Mouse (Mus musculus): ENCODE data around the gene Adipor1.

Gene Adipor1

DNA sequence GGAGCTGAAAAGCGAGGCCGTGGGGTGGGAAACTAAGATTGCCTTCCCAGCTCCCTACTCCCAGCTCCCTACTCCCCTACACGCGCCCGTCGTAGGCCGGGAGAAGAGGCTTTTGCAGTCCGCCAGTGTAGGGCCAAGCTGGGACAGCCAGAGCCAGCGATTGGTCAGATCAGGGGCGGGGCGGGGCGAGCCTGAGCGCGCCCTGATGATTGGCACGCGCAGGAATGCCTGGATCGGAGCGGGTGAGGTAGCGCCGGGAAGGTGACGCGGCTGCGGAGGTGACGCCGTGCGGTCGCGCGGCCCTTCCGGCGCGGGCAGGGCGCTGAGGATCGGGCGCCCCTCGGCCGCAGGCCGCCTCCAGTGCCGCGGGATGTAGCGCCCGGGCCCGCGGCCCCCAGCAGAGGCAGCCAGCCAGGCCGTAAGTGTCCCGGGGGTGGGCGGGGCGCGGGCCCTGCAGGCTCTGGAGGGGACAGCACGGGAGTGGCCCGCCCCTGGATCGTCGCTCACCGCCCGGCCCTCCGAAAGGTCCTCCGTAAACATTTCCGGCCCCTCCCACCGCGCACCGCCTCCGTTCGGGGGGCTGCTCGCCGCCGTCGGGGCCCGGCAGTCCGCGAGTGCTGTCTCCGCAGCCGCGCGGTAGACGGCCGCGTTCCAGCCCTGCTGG is at the start of gene Adipor1:
Adipor1 (plus strand) TSS at position 211 of the 664 bp plus-strand sequence.
- peak; percentile 91 for DNase-seq (ENCODE audit: low read depth)

DNA sequence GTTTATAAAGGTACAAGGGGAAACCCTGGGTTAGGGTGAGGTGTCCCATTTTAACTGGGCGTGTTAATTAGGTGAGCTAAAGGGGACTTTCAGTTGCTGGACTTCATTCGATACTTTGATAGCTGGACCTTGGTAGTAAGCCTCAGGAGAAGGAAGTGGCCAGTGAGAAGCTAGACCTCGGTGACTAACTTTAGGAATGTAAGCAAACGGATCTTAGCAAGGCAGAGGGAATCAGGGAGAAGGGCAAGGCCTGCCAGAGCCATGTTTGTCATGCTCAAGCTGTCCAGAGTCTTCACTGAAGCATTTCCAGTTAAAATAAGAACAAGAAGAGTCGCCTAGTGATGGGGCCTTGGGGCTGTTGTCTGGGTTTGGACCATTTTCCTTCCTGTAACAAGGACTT is 49.7 kb upstream of the Adipor1 start:
- DNase-seq (ENCODE audit: low read depth), result no peak

DNA sequence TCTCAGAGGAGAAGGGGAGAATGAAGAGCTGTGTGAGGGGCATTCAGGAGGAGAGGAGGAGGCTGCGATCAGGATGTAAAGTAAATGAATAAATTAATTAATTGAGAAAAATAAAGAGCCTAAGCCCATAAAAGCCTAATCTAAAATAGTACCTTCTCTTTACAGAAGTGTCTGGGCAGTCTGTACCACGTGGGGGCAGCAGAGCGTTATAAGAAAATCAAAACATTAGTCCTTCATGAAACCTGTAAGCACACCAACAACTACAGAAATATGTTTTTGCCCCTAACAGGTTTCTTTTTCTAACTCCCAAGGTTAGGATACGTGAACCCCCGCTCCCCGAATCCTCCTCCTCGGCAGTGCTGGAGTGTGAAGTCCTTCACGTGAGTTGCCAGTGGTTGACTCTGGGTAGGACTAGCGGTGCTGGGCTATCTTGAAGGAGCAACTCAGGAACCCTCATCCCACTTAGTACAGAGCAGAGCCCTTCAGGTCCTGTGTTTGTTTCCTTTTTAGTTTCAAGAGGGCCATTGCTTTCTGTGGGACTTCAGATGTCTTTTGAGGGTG is 46.3 kb upstream of the Adipor1 start:
- peak; percentile 39 for DNase-seq (ENCODE audit: low read depth)

DNA sequence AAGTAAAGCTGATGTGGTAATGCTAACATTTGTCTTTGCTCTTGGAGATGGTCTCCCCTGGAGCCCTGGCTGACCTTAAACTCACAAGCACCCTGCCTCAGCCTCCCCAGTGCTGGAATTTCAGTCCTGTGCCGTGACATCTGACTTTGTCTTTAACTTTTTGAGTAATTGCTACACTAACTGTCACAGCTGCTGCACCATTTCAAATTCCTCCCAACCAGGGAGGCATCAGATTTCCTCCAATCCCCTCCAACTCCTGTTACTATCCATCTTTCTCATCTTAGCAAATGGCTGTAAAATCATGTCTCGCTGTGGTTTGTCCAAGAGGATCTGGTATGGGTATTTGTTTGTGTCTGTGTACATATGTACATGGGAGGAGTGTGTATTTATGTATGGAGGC is 41.1 kb upstream of the Adipor1 start:
- no peak for DNase-seq (ENCODE audit: low read depth)

DNA sequence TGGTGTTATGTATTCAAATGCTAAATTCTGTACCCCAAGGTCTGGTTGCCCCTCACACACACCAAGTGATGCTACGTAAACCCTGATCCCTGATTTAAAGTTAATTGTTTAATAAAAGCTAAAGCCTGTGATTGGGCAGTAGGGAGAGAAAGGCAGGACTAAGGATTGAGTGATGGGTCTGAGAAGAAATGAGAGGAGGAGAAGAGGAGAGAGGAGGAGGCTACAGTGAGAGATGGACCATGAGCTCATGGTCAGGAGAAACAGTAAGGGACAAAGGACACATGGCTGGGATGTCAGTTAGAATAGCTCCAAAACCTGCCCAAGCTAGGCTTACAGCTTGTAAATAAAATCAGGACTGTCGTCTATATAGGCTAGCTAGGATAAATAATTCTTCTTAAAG is 34.1 kb upstream of the Adipor1 start:
- no peak for DNase-seq (ENCODE audit: low read depth)

DNA sequence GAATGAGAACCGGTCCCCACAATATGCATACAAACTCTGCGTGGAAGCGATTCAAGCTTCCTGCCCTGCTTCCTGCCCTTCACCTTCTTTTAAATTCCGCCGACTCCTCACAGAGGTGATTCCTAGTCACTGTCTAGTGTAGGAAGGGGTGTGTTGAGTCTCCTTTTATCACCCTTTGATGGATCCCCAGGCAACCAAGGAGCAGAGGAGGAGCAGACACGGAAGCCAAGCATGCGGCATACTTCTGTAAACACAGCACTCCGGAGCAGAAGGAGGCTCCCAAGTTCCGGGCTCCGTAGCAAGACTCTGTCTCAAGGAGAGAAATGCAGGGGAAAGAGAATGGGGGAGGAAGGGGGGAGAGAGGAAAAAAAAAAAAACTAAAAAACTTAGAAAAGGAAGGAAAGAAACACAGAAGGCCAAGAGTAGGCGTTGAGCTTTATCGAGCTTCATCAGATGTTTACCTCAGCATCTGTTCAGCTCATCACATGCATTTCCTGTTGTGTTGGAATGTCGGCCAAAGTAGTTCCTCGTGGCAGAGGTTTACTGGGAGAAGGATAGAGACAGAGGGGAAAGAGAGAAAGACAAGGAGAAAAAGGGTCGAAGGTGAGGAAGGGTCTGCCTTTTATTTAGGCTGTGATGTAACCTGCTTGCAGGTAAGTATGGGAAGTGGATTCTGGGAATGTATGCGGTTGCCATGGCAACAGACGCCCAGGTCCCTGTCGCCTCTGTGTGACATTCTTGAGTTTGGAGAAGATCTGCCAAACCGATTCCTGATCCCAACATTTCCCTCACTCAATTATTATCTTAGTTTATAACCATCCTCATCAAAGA is 33.2 kb upstream of the Adipor1 start:
- no peak for DNase-seq (ENCODE audit: low read depth)

DNA sequence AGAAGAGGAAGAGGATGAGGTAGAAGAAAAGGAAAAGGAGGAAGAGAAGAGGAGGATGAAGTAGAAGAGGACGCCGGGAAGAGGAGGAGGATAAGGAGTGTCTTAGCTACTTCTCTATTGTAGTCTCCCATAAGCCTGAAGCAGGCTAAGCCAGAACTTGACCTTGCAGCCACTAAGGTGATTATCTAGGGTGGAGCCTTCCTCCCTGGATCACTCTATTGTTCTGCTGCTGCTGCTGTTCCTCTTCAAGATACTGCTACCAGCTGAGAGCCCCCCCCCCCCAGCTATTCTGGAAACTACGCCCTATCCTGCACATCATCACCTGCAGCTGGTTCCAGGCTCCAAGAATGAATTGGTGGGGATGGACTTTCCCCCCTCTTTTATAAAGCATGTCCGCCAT is 30.6 kb upstream of the Adipor1 start:
- no peak for DNase-seq (ENCODE audit: low read depth)

DNA sequence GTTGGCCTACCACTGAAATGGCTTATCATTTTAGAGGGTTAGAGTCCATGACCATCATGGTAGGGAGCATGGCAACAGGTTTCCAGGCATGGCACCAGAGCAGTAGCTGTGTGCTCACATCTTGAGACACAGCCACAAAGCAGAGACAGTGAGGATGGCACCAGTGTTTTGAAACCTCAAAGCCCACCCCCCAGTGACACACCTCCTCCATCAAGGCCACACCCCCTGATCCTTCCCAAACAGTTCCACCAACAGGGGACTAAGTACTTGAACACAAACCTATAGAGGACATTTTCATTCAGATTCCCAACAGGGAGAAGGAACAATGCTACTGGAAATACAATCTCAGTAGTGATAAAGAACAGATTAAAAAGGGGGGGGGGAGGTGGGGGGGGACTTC is 30.0 kb upstream of the Adipor1 start:
- DNase-seq (ENCODE audit: low read depth), result no peak

DNA sequence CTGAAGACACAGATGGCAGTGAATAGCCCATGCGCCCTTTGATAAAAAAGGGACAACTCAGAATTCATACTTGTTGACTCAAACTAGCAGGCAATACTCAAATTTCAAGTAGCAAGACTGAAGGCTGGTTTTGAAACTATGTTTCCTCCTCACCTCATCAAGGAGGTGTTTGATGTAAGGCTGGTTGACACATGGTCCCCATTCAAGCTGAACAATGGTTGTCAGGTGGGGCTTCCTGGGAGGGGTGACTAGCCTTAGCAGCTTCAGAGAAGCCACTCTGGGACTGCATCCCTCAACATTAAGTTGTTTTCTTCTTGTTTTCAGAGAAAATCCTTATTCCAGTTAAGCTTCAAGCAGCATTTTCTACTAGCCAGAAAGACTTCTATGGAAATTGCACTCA is 29.5 kb upstream of the Adipor1 start, which contains the start of gene 4933406M09Rik:
4933406M09Rik (plus strand) TSS at position 275 of the 400 bp plus-strand sequence.
- no peak for DNase-seq (ENCODE audit: low read depth)

DNA sequence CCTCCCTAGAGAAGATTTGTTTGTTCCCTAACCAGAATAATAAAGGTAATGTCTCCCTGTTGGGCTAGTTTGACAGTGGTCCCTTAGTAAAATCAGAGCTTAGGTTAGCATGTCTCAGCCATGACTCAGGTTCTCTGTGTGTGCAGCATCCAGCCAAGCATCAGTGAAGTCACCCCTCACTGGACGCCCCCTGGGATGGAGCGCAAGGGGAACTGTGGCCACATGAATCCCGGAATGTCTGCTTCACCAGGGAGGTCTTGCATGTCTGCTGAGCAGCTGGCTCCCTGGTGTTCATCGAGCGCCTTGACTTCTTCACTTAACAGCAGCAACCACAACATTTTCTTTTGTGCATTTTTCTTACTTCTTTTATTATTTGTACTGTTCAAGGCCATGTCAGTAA is 21.4 kb upstream of the Adipor1 start:
- DNase-seq (ENCODE audit: low read depth), result no peak

DNA sequence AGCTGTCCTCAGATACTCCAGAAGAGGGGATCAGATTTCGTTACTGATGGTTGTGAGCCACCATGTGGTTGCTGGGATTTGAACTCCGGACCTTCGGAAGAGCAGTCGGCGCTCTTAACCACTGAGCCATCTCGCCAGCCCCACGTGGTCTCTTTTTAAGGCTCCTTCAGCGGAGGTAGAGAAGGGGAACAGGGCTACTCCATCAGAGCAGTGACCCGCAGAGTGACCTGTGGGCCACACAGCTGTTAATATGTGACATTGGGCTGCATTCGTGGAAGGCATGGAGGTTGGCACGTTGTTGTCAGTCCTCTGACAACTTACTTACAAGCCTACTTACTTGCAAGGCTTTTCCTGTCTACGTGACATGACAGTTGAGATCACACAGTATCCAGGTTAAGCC is 17.0 kb upstream of the Adipor1 start:
- no peak for DNase-seq (ENCODE audit: low read depth)

DNA sequence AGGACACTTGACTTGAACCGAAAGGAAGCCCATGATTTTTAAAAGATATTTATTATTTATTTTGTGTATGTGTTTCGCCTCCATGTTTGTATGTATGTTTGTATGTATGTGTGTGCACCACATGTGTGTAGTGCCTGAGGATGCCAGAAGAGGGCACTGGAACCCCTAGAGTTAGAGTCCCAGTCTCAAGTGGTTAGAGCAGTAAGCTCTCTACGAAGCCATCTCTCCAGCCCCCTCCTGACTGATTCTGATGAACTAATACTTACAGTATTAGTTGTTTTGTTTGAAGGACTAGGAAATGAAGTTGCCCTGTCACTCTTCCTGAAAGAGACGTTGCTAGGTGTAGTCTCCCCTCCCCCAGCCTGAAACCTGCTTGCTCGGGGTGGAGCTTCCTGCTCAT is 15.4 kb upstream of the Adipor1 start:
- peak; percentile 43 for DNase-seq (ENCODE audit: low read depth)

DNA sequence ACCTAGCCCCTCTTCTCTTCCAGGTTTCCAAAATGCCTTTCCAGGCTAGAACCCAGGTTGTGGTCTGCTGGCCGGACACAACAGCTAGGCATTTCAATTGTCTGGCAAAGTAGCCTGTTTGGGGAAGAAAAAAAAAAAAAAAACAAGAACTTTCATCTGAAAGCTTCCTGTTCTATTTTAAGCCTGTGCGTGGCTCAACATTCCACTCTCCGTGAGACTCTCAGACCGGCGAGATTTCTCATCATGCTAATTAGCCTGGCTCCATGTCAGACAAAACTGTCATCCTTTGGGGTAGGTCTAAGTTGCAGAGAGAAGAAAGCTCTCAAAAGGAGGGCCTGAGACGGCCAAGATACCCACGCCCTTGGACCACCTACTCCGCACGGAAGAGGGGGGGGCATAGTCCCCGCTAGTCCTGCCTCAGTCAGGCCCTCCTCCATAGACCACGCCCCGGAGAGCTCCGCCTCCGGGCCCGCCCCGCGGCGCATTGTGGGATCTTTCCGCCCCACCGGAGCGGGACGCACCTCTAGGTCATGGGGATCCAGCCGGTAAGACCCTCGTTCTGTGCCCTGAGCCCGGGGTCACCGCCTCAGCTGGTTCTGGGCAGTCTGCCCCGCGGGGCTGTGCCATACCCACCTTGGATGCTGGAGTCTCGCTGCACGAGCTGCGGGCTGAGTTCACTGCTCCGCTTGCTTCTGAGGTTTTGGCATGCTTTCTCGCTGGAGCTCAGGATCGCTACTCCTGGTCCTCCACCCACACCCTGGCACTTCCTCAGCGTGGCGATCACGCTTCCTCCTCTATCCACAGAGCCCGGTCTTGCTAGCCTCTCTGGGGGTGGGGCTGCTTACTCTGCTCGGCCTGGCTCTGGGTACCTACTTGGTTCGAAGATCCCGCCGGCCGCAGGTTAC is 9.4 kb upstream of the Adipor1 start, which contains the start of gene Cyb5r1:
Cyb5r1 (plus strand) TSS at position 51 of the 905 bp plus-strand sequence.
- peak; percentile 62 for DNase-seq (ENCODE audit: low read depth)

DNA sequence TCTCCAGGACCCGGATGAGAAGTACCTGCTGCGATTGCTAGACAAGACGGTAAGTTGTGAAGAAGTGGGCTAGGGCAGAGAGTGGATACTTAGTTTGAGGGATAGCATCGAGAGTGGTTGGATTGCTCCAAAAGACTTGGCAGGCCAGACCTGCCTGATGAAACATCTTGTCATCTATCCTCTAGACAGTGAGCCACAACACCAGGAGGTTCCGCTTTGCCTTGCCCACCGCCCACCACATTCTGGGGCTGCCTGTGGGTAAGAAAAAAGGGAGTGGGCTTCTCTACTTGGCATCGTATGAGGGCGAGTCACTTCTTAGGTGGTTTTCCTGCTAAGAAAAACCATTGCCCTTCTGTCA is 8.8 kb upstream of the Adipor1 start:
- DNase-seq (ENCODE audit: low read depth), result no peak

DNA sequence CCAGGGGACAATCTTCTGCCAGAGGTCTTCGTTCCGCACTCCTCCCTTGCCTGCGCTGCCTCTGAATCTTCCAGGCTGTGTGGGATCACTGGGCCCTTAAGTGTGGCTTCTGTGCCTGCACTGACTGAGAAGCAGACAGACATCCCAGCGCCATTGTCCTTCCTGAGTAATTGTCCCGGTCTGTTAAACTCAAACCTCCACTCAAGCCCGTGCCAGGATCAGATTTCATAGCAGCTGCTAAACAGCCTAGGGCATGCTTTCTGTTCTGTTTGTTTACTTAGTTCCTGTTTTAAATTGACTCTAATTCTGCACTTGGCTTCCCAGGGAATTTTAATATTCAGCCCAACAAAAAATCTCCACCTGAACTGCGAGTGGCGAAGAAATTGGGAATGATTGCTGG is 7.1 kb upstream of the Adipor1 start:
- no peak for DNase-seq (ENCODE audit: low read depth)

DNA sequence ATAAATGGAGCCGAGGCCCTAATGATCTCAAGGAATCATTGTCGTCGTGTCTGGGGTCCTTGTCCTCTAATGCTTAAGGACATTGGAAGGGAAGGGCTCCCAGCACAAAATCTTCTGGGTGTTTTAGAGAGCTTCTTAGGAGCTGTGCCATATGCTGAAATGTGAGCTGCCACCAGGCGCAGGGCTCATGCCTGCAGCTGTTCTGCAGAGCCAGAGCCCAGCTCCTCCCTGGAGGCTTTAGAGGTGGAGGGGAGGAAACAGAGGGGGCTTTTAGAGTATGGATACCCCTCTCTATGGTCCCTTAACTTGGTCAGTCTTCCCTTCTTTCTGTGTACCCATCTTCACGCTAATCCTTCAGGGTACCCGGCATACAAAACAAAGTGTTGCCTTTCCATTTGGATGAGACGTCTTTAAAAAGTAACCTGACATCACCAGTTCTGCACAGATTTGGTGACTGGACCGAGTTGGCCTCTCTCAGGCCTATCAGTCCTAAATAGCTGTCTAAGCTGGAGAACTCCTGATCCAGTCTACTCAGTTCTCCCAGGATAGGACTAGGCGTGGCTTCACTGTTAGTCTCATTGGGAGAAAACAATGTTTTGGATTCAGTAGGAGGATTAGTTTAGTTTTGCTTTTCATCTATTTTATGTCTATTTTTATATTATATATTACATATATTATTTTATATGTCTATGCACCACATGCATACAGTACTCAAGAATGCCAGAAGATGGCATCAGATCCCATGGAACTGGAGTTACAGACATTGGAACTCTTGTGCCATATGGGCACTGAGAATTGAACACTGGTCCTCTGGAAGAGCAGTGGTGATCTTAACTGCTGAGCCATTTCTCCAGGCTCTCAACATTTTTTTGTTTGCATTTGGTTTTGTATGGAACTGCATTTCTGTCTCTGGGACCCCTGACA is 3.2 kb upstream of the Adipor1 start:
- DNase-seq (ENCODE audit: low read depth), result no peak

DNA sequence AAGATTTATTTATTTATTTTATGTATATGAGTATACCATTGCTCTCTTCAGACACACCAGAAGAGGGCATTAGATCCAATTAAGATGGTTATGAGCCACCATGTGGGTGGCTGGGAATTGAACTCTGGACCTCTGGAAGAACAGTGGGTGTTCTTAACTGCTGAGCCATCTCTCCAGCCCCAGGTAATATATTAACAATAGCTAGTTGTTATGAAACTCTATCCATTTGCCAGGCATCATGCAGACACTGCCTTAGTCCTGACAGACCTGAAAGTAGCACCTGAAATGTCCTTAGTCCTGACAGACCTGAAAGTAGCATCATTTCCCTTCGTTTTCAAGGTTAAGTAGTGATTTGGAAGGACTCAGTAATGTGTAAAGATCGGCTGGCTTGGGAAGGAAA is 1.1 kb upstream of the Adipor1 start:
- no peak for DNase-seq (ENCODE audit: low read depth)

DNA sequence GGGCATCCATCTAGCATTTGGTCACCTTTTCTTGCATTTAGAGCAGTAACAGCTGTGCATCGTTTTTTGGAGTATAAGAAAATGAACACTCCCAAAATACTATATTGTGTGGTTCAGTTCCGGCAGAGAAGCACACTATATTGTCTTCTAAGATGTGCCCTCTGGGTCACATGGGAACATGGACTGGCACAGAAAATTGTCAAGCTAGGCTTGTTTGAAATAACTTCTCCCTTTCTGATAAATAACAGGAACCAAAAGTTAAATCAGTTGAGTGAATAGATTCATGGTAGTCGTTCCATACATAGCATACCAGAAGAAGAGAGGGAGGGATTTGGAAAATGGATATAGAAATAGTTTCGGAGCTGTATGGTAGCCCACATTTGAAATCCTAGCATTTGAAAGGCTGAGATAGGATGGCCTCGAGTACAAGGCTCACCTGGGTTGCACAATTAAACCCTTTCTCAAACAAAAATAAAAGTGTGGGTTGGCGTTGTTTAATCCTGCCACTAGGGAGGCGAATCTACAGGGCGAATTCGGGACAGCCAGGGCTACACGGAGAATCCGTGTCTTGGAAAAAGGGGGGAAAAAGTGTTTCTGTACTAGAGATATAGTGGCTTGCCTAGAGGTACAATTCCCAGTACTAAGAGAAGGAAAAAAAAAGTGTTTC is 544 bp upstream of the Adipor1 start:
- no peak for DNase-seq (ENCODE audit: low read depth)

DNA sequence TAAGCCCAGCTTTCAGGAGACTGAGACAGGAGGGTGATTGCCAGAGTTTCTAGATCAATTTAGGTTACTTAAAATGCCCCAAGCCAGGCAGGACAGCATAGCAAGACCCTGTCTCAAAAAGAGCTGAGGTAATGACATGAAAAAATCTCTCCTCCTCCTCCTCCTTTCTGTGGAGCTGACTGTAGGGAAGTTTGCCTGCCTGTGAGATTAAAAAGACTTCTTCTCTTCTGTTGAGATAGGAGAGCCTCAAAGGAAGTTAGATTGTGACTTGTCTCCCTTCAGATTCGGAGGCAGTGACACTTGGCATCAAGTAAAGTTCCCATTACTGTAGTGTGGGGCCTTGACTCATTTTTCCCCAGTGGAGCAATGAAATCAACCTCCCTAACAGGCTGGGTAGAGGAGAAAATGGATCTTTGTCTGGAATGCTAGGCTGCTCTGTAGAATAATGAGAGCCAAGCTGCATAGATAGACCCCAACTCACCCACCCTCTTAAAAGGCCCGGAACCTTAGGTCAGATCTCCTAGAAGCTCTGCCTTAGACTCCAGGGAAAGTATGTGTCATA is 3.3 kb downstream of the Adipor1 start:
- no peak for DNase-seq (ENCODE audit: low read depth)

DNA sequence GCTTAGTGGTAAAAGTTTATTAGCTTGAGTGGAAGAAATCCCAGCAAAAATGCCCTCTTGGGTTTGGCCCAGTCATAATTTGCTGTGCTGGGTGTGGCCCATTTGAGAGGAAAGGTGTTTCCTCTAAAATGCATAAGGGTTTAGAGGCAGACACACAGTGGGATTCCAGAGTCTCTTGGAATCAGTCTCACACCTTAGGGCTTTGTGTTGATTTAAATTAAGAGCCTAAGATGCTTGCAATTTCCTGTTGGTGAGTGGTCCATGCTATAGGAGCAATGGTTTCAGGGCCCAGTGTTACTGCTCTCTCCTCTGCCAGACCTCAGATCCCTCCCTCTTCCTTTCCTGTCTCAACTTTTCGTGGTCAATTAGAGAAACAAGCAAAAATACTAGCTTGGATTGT is 4.0 kb downstream of the Adipor1 start:
- no peak for DNase-seq (ENCODE audit: low read depth)

Measured in c-Kit-positive CD71-negative TER-119-negative erythroid progenitor cells, embryonic 14.5 days (primary cell).